8 mouse cellular contexts compared by ENCODE assay signal in genomic region chr16:94724061-94724596, GRCm38 (mm10).
DNase-seq lines count a peak whose midpoint lies in the region; ATAC-seq lines count a peak whose summit lies in the region.

No protein-coding gene starts in this region.

- DNase-seq in 3134 (ENCODE audit: extremely low read depth, insufficient read length, low spot score) = peak; percentile 76
- peak; percentile 45 to 57 for DNase-seq in adrenal gland, postnatal 4 days (ENCODE audit: low spot score in 2 of 2)
- peak; percentile 95 for DNase-seq in heart, embryonic 10.5 days (ENCODE audit: low spot score)
- peak; percentile 86 for DNase-seq in kidney, adult 9 months
- peak; percentile 95 for DNase-seq in midbrain, embryonic 14.5 days
- DNase-seq in spleen, adult 12 weeks (ENCODE audit: low spot score) = peak; percentile 29

- 0% methylated on average over 23 of the region's 23 CpGs for WGBS in embryonic facial prominence, embryonic 13.5 days
- WGBS in heart, embryonic 10.5 days = under 1% methylated on average over 23 of the region's 23 CpGs
- WGBS in limb, embryonic 13.5 days = 0% methylated on average over 23 of the region's 23 CpGs
- WGBS in midbrain, embryonic 14.5 days = 0% methylated on average over 23 of the region's 23 CpGs

- peak overlapping the region; percentile 47 for H3K4me3 ChIP-seq in embryonic facial prominence, embryonic 13.5 days
- H3K4me3 ChIP-seq in heart, embryonic 10.5 days = peak overlapping the region; percentile 63
- H3K4me3 ChIP-seq in limb, embryonic 13.5 days = peak overlapping the region; percentile 51
- peak overlapping the region; percentile 54 for H3K4me3 ChIP-seq in midbrain, embryonic 14.5 days (replicated peaks; ENCODE audit: low read depth, low read length)

- H3K36me3 ChIP-seq in embryonic facial prominence, embryonic 13.5 days = no peaks in the 10 kb centered on the region
- peaks cover 15% of the 10 kb centered on the region for H3K36me3 ChIP-seq in heart, embryonic 10.5 days
- no peaks in the 10 kb centered on the region for H3K36me3 ChIP-seq in limb, embryonic 13.5 days
- H3K36me3 ChIP-seq in midbrain, embryonic 14.5 days (ENCODE audit: control insufficient read depth, insufficient read depth, low read length) = no peaks in the 10 kb centered on the region

- no peak overlapping the region for H3K27ac ChIP-seq in embryonic facial prominence, embryonic 13.5 days
- H3K27ac ChIP-seq in heart, embryonic 10.5 days = peak overlapping the region; percentile 86
- no peak overlapping the region for H3K27ac ChIP-seq in limb, embryonic 13.5 days
- peak overlapping the region; percentile 93 for H3K27ac ChIP-seq in midbrain, embryonic 14.5 days (replicated peaks; ENCODE audit: low read depth, low read length)

- H3K4me2 ChIP-seq in embryonic facial prominence, embryonic 13.5 days = peak overlapping the region; percentile 89
- peak overlapping the region; percentile 88 for H3K4me2 ChIP-seq in limb, embryonic 13.5 days (replicated peaks)
- peak overlapping the region; percentile 93 for H3K4me2 ChIP-seq in midbrain, embryonic 14.5 days (ENCODE audit: low read length)

- peak overlapping the region; percentile 66 for H3K9ac ChIP-seq in embryonic facial prominence, embryonic 13.5 days
- H3K9ac ChIP-seq in limb, embryonic 13.5 days = peak overlapping the region; percentile 53
- peak overlapping the region; percentile 60 for H3K9ac ChIP-seq in midbrain, embryonic 14.5 days (replicated peaks; ENCODE audit: low read length)

- peaks cover 2% of the 10 kb centered on the region; the same call in 1 of the 2 replicates for H3K9me3 ChIP-seq in embryonic facial prominence, embryonic 13.5 days
- no peaks in the 10 kb centered on the region for H3K9me3 ChIP-seq in heart, embryonic 10.5 days
- H3K9me3 ChIP-seq in limb, embryonic 13.5 days = 0 out of 2 replicates have a peak, but pooled peaks cover 2% of the 10 kb centered on the region
- H3K9me3 ChIP-seq in midbrain, embryonic 14.5 days (ENCODE audit: control insufficient read depth, low read length) = no peaks in the 10 kb centered on the region

- H3K4me1 ChIP-seq in embryonic facial prominence, embryonic 13.5 days = peaks cover 10% of the 10 kb centered on the region; the same call in 1 of the 2 replicates
- H3K4me1 ChIP-seq in heart, embryonic 10.5 days = peaks cover 34% of the 10 kb centered on the region
- H3K4me1 ChIP-seq in limb, embryonic 13.5 days = peaks cover 3% of the 10 kb centered on the region; the same call in 1 of the 2 replicates
- peaks cover 6% of the 10 kb centered on the region; the same call in 1 of the 2 replicates for H3K4me1 ChIP-seq in midbrain, embryonic 14.5 days (ENCODE audit: control insufficient read depth, insufficient read depth, low read length)

- H3K27me3 ChIP-seq in embryonic facial prominence, embryonic 13.5 days = peaks cover 7% of the 10 kb centered on the region; the same call in 1 of the 2 replicates
- no peaks in the 10 kb centered on the region for H3K27me3 ChIP-seq in heart, embryonic 10.5 days (ENCODE audit: insufficient read depth, poor library complexity, severe bottlenecking)
- H3K27me3 ChIP-seq in limb, embryonic 13.5 days = no peaks in the 10 kb centered on the region
- H3K27me3 ChIP-seq in midbrain, embryonic 14.5 days (ENCODE audit: control insufficient read depth, insufficient read depth, low read length) = no peaks in the 10 kb centered on the region

- ATAC-seq in embryonic facial prominence, embryonic 13.5 days (ENCODE audit: insufficient number of reproducible peaks, insufficient read depth, low FRiP score, low TSS enrichment, low read depth) = peak; percentile 85
- peak; percentile 72 for ATAC-seq in limb, embryonic 13.5 days (ENCODE audit: low FRiP score, low read depth)
- ATAC-seq in midbrain, embryonic 14.5 days (ENCODE audit: low FRiP score, low TSS enrichment) = peak; percentile 95

Comparison
In these comparisons a context has a peak if more than half of its experiments do, and no peak if none do; other contexts are left out.
1. DNase-seq: peak in every context shown above with its lines; median percentile 95 in heart, embryonic 10.5 days; 95 in midbrain, embryonic 14.5 days; 86 in kidney, adult 9 months; 76 in 3134; 51 in adrenal gland, postnatal 4 days; 29 in spleen, adult 12 weeks.
2. H3K27ac ChIP-seq: peak in heart, embryonic 10.5 days (single experiment) and midbrain, embryonic 14.5 days (single experiment); none in embryonic facial prominence, embryonic 13.5 days (single experiment) and limb, embryonic 13.5 days (single experiment).
3. Peak in every context shown above with its lines, with median percentiles within 50 percentile points of each other: ATAC-seq, H3K4me2 ChIP-seq, H3K4me3 ChIP-seq and H3K9ac ChIP-seq.